Mouse (Mus musculus) midbrain, embryonic 14.5 days (tissue): ENCODE data around the gene Fgfr2. TPM values are rescaled to one million over a fixed set of nuclear protein-coding genes. Genes with fewer than 3 reads are reported as not detected.

Experiments used
- ATAC-seq: fragments of 200-750 bp; cut with Nextera tagmentation; 2 replicates; pipeline ENCODE4 v1.8.0; 2017; ENCODE audit warnings: moderate number of reproducible peaks, moderate library complexity; ENCODE audit not compliant: low FRiP score, low TSS enrichment
- DNase-seq: peaks from one replicate; pipeline ENCODE4 v3.0.0-alpha.2; 2015
- H3K27ac ChIP-seq: fragments of 300-500 bp; sonication (generic); replicated peaks from 2 replicates; pipeline ENCODE4 v1.5.1; 2014; ENCODE audit warnings: mild to moderate bottlenecking, low read depth, low read length, moderate library complexity
- H3K27me3 ChIP-seq: fragments of 300-500 bp; sonication (generic); 2 replicates; pipeline ENCODE4 v1.6.1; 2014; ENCODE audit warnings: low read length, control low read depth, mixed read lengths; ENCODE audit not compliant: control insufficient read depth, insufficient read depth
- H3K36me3 ChIP-seq: fragments of 300-500 bp; sonication (generic); 2 replicates; pipeline ENCODE4 v1.6.1; 2014; ENCODE audit warnings: low read length, control low read depth; ENCODE audit not compliant: control insufficient read depth, insufficient read depth
- H3K4me1 ChIP-seq: fragments of 300-500 bp; sonication (generic); 2 replicates; pipeline ENCODE4 v1.6.1; 2014; ENCODE audit warnings: mild to moderate bottlenecking, antibody characterized with exemption, low read length, control low read depth; ENCODE audit not compliant: control insufficient read depth, insufficient read depth
- H3K4me2 ChIP-seq: fragments of 300-500 bp; sonication (generic); 2 replicates; pipeline ENCODE4 v1.6.1; 2014; ENCODE audit warnings: mild to moderate bottlenecking, low read length, moderate library complexity
- H3K4me3 ChIP-seq: fragments of 300-500 bp; sonication (generic); replicated peaks from 2 replicates; pipeline ENCODE4 v1.5.1; 2014; ENCODE audit warnings: low read depth, low read length
- H3K9ac ChIP-seq: fragments of 300-500 bp; sonication (generic); replicated peaks from 2 replicates; pipeline ENCODE4 v1.6.1; 2014; ENCODE audit warnings: mild to moderate bottlenecking, low read length, moderate library complexity
- H3K9me3 ChIP-seq: fragments of 300-500 bp; sonication (generic); 2 replicates; pipeline ENCODE4 v1.6.1; 2016; ENCODE audit warnings: low read length, control low read depth, mixed read lengths; ENCODE audit not compliant: control insufficient read depth
- WGBS: fragments of 180-500 bp; shearing (Covaris S2); extraction: QIAGEN DNeasy Blood & Tissue Kit; methylation state at CpG from one replicate; pipeline ENCODE4 v1.1.7; 2014; 5-methylcytosine and 5-hydroxymethylcytosine counted together
- polyA plus RNA-seq: library from polyadenylated mRNA; unstranded; fragments of >200 nt; fragmentation: Nextera tagmentation; extraction: Ambion mirVana; gene quantifications from 2 replicates; pipeline ENCODE4 v1.2.1, GENCODE M21; 2014

Fgfr2 gene
- polyA plus RNA-seq, 1 experiment from 2014 or later = 28.1 TPM

DNA sequence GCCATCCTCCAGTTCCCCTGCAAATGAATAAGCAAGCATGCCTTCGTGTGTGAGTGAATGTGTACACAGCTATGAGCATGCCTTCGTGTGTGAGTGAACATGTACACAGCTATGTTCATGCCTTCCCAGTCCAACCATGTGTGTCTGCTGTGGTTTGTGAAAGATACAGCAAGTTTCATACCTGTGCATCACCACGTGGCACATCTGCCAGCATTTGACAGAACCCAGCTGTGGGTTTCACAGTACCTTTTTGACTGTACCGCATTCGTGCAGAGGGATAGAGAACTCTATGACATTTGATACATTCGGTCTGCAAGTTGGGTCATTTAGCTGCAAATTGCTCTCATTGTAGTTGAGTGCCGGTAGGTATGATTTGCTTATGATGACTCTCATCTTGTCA is 1808.7 kb downstream of the Fgfr2 start:
- Histone ChIP-seq H3K9me3 (no peaks in the 10 kb centered on the region), H3K9ac (no peak overlapping the region), H3K27me3 (no peaks in the 10 kb centered on the region), H3K4me3 (no peak overlapping the region), H3K27ac (no peak overlapping the region), H3K4me2 (no peak overlapping the region), H3K4me1 (no peaks in the 10 kb centered on the region), H3K36me3 (no peaks in the 10 kb centered on the region)
- WGBS = 90% methylated on average over 7 of the region's 7 CpGs
- ATAC-seq = no peak
- DNase-seq = no peak

DNA sequence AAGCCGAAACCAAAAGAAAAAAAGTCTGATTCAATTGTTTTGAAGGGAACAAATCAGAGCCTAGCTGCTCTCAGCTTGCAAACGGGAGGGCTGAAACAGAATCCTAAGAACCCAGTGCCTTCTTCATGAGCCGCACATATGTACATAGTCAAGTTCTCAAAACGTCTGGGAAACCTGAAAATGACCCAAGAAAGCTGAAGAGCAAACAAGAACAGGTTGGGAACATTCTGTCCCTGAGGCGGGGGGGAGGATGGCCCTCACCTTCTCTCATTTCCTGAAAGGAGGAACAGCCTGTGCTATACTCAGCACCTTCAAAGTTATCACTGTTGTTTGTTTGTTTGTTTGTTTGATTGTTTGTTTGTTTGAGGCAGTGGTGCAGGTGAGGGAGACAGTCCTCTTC is 1816.4 kb downstream of the Fgfr2 start:
- H3K9me3 ChIP-seq = no peaks in the 10 kb centered on the region
- WGBS = 86% methylated on average over 5 of the region's 5 CpGs
- no peaks in the 10 kb centered on the region for H3K27me3 ChIP-seq
- H3K4me3 ChIP-seq = no peak overlapping the region
- H3K36me3 ChIP-seq = no peaks in the 10 kb centered on the region
- H3K27ac ChIP-seq = no peak overlapping the region
- no peaks in the 10 kb centered on the region for H3K4me1 ChIP-seq
- H3K9ac ChIP-seq = no peak overlapping the region
- DNase-seq (no peak), ATAC-seq (no peak)
- no peak overlapping the region for H3K4me2 ChIP-seq

DNA sequence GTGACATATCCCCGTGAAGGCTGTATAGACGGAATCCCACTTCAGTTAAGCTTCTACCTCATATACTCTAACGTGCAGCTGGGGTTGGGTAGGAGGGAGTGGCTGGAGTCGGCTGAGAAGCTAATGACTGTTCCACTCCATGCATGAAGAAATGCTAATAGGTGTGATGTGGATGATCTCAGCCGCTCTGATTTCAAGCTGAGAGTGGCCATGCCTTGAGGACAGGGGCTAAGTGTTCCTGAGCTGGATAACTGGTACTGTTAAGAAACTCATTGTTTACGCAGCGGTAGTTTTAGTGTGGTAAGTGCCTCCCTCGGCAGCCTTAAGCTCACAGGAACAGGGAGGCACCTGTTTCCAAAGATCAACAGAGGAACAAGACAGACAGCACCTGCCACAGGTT is 1819.8 kb downstream of the Fgfr2 start:
- no peaks in the 10 kb centered on the region for H3K9me3 ChIP-seq
- no peak overlapping the region for H3K27ac ChIP-seq
- no peak for DNase-seq
- H3K27me3 ChIP-seq = no peaks in the 10 kb centered on the region
- no peaks in the 10 kb centered on the region for H3K4me1 ChIP-seq
- ATAC-seq = no peak
- H3K36me3 ChIP-seq = no peaks in the 10 kb centered on the region
- H3K9ac ChIP-seq = no peak overlapping the region
- no peak overlapping the region for H3K4me2 ChIP-seq
- H3K4me3 ChIP-seq = no peak overlapping the region
- 85% methylated on average over 8 of the region's 8 CpGs for WGBS

DNA sequence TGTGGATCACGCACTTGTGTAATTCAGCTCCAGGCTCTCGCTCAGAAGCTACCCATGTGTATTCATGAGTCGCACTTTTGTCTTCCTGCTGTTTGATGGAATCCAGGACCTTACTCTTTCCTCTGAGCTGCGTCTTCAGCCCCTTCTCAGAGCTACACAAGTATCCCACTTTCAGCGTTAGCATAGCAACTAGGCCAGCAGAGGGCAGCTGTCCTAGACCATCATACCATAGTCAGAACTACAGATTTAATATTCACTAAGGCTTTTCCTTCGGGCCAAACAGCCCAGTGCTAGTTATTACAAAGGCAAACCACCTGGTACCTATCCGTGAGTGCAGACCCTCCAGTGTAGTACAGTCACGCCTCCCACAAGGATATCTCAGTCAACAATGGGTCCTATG is 1826.0 kb downstream of the Fgfr2 start:
- H3K27ac ChIP-seq = no peak overlapping the region
- H3K36me3 ChIP-seq = no peaks in the 10 kb centered on the region
- no peak overlapping the region for H3K4me2 ChIP-seq
- H3K4me1 ChIP-seq = no peaks in the 10 kb centered on the region
- no peaks in the 10 kb centered on the region for H3K27me3 ChIP-seq
- peak; percentile 7 for DNase-seq
- H3K4me3 ChIP-seq = no peak overlapping the region
- ATAC-seq = no peak
- H3K9ac ChIP-seq = no peak overlapping the region
- no peaks in the 10 kb centered on the region for H3K9me3 ChIP-seq
- WGBS = 77% methylated on average over 8 of the region's 8 CpGs

DNA sequence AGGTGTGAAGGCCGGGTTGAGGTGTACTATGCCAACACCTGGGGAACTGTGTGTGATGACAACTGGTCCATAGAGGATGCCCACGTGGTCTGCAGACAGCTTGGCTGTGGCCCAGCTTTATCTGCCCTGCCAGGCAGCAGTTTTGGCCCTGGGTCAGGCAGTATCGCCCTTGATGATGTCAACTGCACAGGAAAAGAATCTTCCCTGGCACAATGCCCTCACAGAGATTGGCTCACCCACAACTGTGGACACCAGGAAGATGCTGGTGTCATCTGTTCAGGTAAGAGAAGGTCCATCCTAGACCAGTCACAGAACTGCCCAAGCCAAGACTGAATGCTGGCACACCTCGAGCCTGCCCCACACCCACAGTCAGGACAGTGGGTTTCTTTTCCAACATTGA is 1857.3 kb downstream of the Fgfr2 start:
- no peak overlapping the region for H3K9ac ChIP-seq
- no peaks in the 10 kb centered on the region for H3K27me3 ChIP-seq
- 78% methylated on average over 4 of the region's 4 CpGs for WGBS
- H3K27ac ChIP-seq = no peak overlapping the region
- H3K9me3 ChIP-seq = no peaks in the 10 kb centered on the region
- no peak overlapping the region for H3K4me3 ChIP-seq
- no peak overlapping the region for H3K4me2 ChIP-seq
- ATAC-seq = no peak
- H3K36me3 ChIP-seq = no peaks in the 10 kb centered on the region
- DNase-seq = peak; percentile 1
- no peaks in the 10 kb centered on the region for H3K4me1 ChIP-seq

DNA sequence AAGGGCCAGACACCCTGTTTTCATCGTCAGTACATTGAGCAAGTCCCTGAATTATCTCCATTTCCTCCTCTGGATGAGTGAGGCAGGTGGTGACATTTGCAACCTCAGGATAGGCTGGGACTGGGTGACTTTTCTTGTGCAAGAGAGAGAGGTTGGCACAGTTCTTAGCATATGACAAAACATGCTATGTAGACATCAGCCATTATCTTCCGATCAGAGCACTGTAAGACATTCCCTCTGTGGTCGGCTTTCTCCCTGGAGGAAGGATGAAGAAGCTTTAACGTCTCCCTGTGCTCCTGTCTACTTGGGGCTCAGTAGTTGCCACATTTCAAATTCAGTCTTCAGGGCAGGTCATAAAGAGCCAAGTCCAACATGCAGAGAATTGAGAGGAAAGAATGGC is 1858.9 kb downstream of the Fgfr2 start:
- Histone ChIP-seq H3K9me3 (no peaks in the 10 kb centered on the region), H3K9ac (no peak overlapping the region), H3K27me3 (no peaks in the 10 kb centered on the region), H3K4me2 (no peak overlapping the region), H3K4me3 (no peak overlapping the region), H3K27ac (no peak overlapping the region), H3K4me1 (no peaks in the 10 kb centered on the region), H3K36me3 (no peaks in the 10 kb centered on the region)
- DNase-seq (no peak), ATAC-seq (no peak)
- 88% methylated on average over 4 of the region's 4 CpGs for WGBS

DNA sequence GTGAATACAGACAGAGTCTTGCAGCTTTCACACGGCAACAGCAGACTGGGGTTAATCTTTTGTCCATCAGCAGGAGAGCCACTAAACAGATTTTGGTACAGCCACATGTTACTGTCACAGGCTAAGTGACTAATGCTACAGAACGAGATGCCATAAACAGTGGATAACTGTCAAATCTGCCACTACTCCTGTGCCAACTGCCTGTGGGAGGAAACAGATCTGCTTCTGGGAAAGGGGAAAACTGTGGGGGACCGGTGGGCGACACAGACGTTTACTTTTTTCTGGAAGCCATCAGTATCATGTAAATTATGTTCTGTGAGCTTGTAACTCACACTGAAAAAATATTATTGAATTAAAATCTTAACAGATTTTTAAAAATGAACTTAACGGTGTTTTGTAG is 1862.2 kb downstream of the Fgfr2 start:
- WGBS = 70% methylated on average over 6 of the region's 6 CpGs
- no peak for ATAC-seq
- Histone ChIP-seq H3K27me3 (no peaks in the 10 kb centered on the region), H3K9me3 (no peaks in the 10 kb centered on the region), H3K36me3 (no peaks in the 10 kb centered on the region), H3K4me1 (no peaks in the 10 kb centered on the region), H3K4me2 (no peak overlapping the region), H3K27ac (no peak overlapping the region), H3K9ac (no peak overlapping the region), H3K4me3 (no peak overlapping the region)
- no peak for DNase-seq

DNA sequence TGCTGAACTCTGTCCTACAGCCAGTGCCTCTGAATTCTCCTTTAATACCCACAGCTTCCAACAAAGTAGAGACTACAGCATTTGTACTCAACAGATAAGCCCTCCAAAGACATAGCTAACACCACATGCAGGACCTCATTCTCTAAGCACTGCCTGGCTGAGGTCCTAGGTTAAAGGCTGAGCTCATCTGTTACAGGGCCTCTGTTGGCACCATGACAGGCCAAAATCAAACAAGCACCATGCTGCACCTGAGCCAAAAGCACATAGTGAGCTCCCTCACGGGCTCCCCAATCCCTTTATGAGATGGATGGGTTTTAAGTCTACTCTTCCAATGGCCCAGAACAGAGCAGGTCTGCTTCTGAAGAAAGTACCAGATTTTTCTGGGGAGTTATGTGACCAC is 1865.8 kb downstream of the Fgfr2 start:
- ATAC-seq (no peak), DNase-seq (no peak)
- Histone ChIP-seq H3K4me3 (no peak overlapping the region), H3K27ac (no peak overlapping the region), H3K9ac (no peak overlapping the region), H3K4me2 (no peak overlapping the region), H3K9me3 (no peaks in the 10 kb centered on the region), H3K4me1 (no peaks in the 10 kb centered on the region), H3K27me3 (no peaks in the 10 kb centered on the region), H3K36me3 (no peaks in the 10 kb centered on the region)
- WGBS = 81% methylated on average over 1 of the region's 1 CpGs

DNA sequence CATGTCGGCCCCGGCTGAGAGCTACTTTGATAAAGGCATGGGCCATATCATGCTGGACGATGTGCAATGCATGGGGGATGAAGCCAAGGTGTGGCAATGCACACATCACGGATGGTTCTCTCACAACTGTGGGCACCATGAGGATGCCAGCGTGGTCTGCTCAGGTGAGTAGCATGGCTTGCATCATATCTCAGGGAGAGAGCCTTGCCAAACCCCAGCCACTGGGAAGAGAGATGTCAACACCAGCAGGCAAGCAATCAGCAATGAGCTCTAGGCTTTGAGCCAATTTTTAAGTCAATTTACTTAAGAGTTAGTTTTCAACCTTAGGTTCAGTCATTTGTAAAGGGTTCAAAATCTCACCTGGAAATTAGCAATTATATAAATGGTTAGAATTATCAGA is 1866.3 kb downstream of the Fgfr2 start:
- Histone ChIP-seq H3K4me3 (no peak overlapping the region), H3K4me2 (no peak overlapping the region), H3K27ac (no peak overlapping the region), H3K27me3 (no peaks in the 10 kb centered on the region), H3K9ac (no peak overlapping the region), H3K4me1 (no peaks in the 10 kb centered on the region), H3K36me3 (no peaks in the 10 kb centered on the region), H3K9me3 (no peaks in the 10 kb centered on the region)
- WGBS = 95% methylated on average over 5 of the region's 5 CpGs
- ATAC-seq = no peak
- no peak for DNase-seq
